Mouse (Mus musculus): ENCODE measurements around the gene Il4. TPM values are rescaled to one million over a fixed set of nuclear protein-coding genes. Genes with fewer than 3 reads are reported as not detected.

The Il4 gene
- not detected for total RNA-seq (2022)

GRCm38 (mm10) chr11:53618619-53619198, at the start of gene Il4:
Gene Il4, minus strand, starts transcription at chr11:53618669.
- DNase-seq (ENCODE audit: low spot score in 2 of 2) = no peak

GRCm38 (mm10) chr11:53664091-53664490, 45.6 kb upstream of the Il4 start:
- DNase-seq (ENCODE audit: low spot score in 2 of 2) = no peak

- no peak for DNase-seq (ENCODE audit: low spot score in 2 of 2)
Measured at GRCm38 (mm10) chr11:53662794-53663674, 44.6 kb upstream of the Il4 start.

GRCm38 (mm10) chr11:53657828-53658227, 39.4 kb upstream of the Il4 start:
- DNase-seq (ENCODE audit: low spot score in 2 of 2) = no peak

GRCm38 (mm10) chr11:53657381-53657780, 38.9 kb upstream of the Il4 start:
- DNase-seq (ENCODE audit: low spot score in 2 of 2) = no peak

- DNase-seq (ENCODE audit: low spot score in 2 of 2) = no peak
Measured at GRCm38 (mm10) chr11:53656558-53657202, 38.2 kb upstream of the Il4 start.

- DNase-seq (ENCODE audit: low spot score in 2 of 2) = no peak
Measured at GRCm38 (mm10) chr11:53655043-53655442, 36.6 kb upstream of the Il4 start.

- no peak for DNase-seq (ENCODE audit: low spot score in 2 of 2)
Measured at GRCm38 (mm10) chr11:53652427-53652826, 34.0 kb upstream of the Il4 start.

GRCm38 (mm10) chr11:53651441-53651840, 33.0 kb upstream of the Il4 start:
- DNase-seq (ENCODE audit: low spot score in 2 of 2) = no peak

- DNase-seq (ENCODE audit: low spot score in 2 of 2) = no peak
Measured at GRCm38 (mm10) chr11:53644017-53644416, 25.5 kb upstream of the Il4 start.

GRCm38 (mm10) chr11:53642744-53643279, 24.3 kb upstream of the Il4 start:
- DNase-seq (ENCODE audit: low spot score in 2 of 2) = no peak

GRCm38 (mm10) chr11:53637803-53638260, 19.4 kb upstream of the Il4 start:
- no peak for DNase-seq (ENCODE audit: low spot score in 2 of 2)

- DNase-seq (ENCODE audit: low spot score in 2 of 2) = no peak
Measured at GRCm38 (mm10) chr11:53637046-53637802, 18.8 kb upstream of the Il4 start.

GRCm38 (mm10) chr11:53636183-53636646, 17.7 kb upstream of the Il4 start:
- no peak for DNase-seq (ENCODE audit: low spot score in 2 of 2)

GRCm38 (mm10) chr11:53635590-53636182, 17.2 kb upstream of the Il4 start:
- no peak for DNase-seq (ENCODE audit: low spot score in 2 of 2)

- DNase-seq (ENCODE audit: low spot score in 2 of 2) = no peak
Measured at GRCm38 (mm10) chr11:53634556-53634955, 16.1 kb upstream of the Il4 start, which contains the start of gene Il13. Gene Il13, minus strand, starts transcription at chr11:53634702.

GRCm38 (mm10) chr11:53633644-53634043, 15.2 kb upstream of the Il4 start:
- no peak for DNase-seq (ENCODE audit: low spot score in 2 of 2)

GRCm38 (mm10) chr11:53632122-53632733, 13.8 kb upstream of the Il4 start:
- no peak for DNase-seq (ENCODE audit: low spot score in 2 of 2)

GRCm38 (mm10) chr11:53627859-53628258, 9.4 kb upstream of the Il4 start:
- DNase-seq (ENCODE audit: low spot score in 2 of 2) = peak; percentile 30 to 38

- no peak for DNase-seq (ENCODE audit: low spot score in 2 of 2)
Measured at GRCm38 (mm10) chr11:53626802-53627373, 8.4 kb upstream of the Il4 start.
